Mouse (Mus musculus): Measurements from ENCODE around the gene Irf2bp1. TPM values are rescaled to one million over a fixed set of nuclear protein-coding genes. Genes with fewer than 3 reads are reported as not detected.

Gene Irf2bp1
- polyA plus RNA-seq, 1 experiment from 2014 or later: 11.7 TPM

DNA sequence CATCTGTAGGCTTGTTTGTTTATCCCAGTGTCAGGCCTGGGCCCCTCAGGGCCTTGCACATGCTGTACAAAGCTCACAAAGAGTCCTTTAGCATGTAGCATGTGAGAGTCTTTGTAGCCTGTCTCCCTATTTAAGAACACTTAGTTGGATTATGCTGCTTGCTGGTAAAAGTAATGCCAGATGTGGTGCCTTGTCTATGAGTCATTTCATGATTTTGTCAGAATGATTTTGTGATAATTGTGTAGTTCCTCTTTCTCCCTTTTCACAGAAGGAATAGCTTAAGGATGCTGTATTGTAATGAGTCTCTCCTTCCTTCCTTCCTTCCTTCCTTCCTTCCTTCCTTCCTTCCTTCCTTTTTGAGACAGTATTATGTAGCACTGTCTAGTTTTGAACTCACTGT lies 24.2 kb downstream of the Irf2bp1 start:
- H3K4me2 ChIP-seq (replicated peaks; ENCODE audit: low read depth, low read length): no peak overlapping the region
- H3K27ac ChIP-seq (ENCODE audit: low read length): no peak overlapping the region
- no peak overlapping the region for H3K4me3 ChIP-seq (ENCODE audit: low read depth, low read length)
- DNase-seq (ENCODE audit: low spot score) (no peak), ATAC-seq (no peak)
- peaks cover 8% of the 10 kb centered on the region for H3K27me3 ChIP-seq (replicated peaks; ENCODE audit: insufficient read depth, low read length)
- H3K36me3 ChIP-seq (ENCODE audit: insufficient read depth, low read length): peaks cover 29% of the 10 kb centered on the region; the same call in 1 of the 2 replicates
- no peaks in the 10 kb centered on the region; the same call in 1 of the 2 replicates for H3K4me1 ChIP-seq (ENCODE audit: insufficient read depth, low read depth, low read length)
- no peaks in the 10 kb centered on the region for H3K9me3 ChIP-seq (ENCODE audit: low read length)
- H3K9ac ChIP-seq (replicated peaks; ENCODE audit: low read depth): no peak overlapping the region
- no peak for TF ChIP-seq CTCF (IDR thresholded peaks at IDR 0.05)
- no peak for TF ChIP-seq EP300 (IDR thresholded peaks at IDR 0.05)

DNA sequence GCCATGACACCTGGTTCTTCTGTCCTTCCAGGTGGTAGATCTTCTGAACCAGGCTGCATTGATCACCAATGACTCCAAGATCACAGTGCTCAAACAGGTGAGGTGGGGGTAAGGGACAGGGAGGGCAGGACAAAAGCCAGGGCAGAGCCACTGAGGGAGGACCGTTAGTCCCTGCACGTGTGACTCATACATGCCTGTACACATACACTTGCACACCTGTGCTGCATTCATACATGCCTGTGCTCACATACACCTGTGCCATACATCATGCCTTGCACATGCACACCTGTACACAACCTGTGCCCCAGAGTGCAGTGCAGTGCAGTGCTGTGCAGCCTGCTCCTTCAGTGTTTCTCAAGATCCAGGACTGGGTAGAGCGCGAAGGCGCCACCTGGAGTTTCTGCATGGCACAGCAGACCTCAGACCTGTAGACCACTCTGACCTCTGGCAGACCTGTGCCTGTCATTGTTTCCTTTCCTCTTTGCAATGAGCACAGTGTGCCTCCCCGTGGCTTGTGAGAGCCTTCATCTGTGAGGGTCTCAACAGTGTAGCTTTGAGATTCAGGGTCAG lies 25.3 kb downstream of the Irf2bp1 start:
- ATAC-seq (peak; percentile 65), DNase-seq (ENCODE audit: low spot score) (peak; percentile 72)

GRCm38 (mm10) chr7:19031641-19032040 lies 27.8 kb downstream of the Irf2bp1 start:
- 76% methylated on average over 4 of the region's 4 CpGs for WGBS
- Histone ChIP-seq H3K27me3 (replicated peaks; ENCODE audit: insufficient read depth, low read length) (no peaks in the 10 kb centered on the region), H3K4me2 (replicated peaks; ENCODE audit: low read depth, low read length) (no peak overlapping the region), H3K9me3 (ENCODE audit: low read length) (no peaks in the 10 kb centered on the region), H3K27ac (ENCODE audit: low read length) (no peak overlapping the region), H3K4me1 (ENCODE audit: insufficient read depth, low read depth, low read length) (no peaks in the 10 kb centered on the region), H3K36me3 (ENCODE audit: insufficient read depth, low read length) (peaks cover 54% of the 10 kb centered on the region), H3K9ac (replicated peaks; ENCODE audit: low read depth) (no peak overlapping the region), H3K4me3 (ENCODE audit: low read depth, low read length) (no peak overlapping the region)
- ATAC-seq (no peak), DNase-seq (ENCODE audit: low spot score) (no peak)
- TF ChIP-seq EP300 (IDR thresholded peaks at IDR 0.05) (no peak), CTCF (IDR thresholded peaks at IDR 0.05) (no peak)

More for the DNA sequence above, 25.3 kb downstream of the Irf2bp1 start:
- Histone ChIP-seq H3K9ac (replicated peaks; ENCODE audit: low read depth) (no peak overlapping the region), H3K4me1 (ENCODE audit: insufficient read depth, low read depth, low read length) (no peaks in the 10 kb centered on the region; the same call in 1 of the 2 replicates), H3K4me3 (ENCODE audit: low read depth, low read length) (no peak overlapping the region), H3K36me3 (ENCODE audit: insufficient read depth, low read length) (peaks cover 33% of the 10 kb centered on the region; the same call in 1 of the 2 replicates), H3K9me3 (ENCODE audit: low read length) (no peaks in the 10 kb centered on the region), H3K27me3 (replicated peaks; ENCODE audit: insufficient read depth, low read length) (no peaks in the 10 kb centered on the region), H3K4me2 (replicated peaks; ENCODE audit: low read depth, low read length) (no peak overlapping the region), H3K27ac (ENCODE audit: low read length) (no peak overlapping the region)
- TF ChIP-seq CTCF (IDR thresholded peaks at IDR 0.05) (peak; percentile 85), EP300 (IDR thresholded peaks at IDR 0.05) (no peak)
- 59% methylated on average over 6 of the region's 6 CpGs for WGBS

GRCm38 (mm10) chr7:19044616-19045015 lies 40.8 kb downstream of the Irf2bp1 start:
- Histone ChIP-seq H3K36me3 (ENCODE audit: insufficient read depth, low read length) (peaks cover 72% of the 10 kb centered on the region), H3K27ac (ENCODE audit: low read length) (no peak overlapping the region), H3K4me1 (ENCODE audit: insufficient read depth, low read depth, low read length) (no peaks in the 10 kb centered on the region), H3K4me3 (ENCODE audit: low read depth, low read length) (no peak overlapping the region), H3K9me3 (ENCODE audit: low read length) (no peaks in the 10 kb centered on the region), H3K27me3 (replicated peaks; ENCODE audit: insufficient read depth, low read length) (no peaks in the 10 kb centered on the region), H3K4me2 (replicated peaks; ENCODE audit: low read depth, low read length) (no peak overlapping the region), H3K9ac (replicated peaks; ENCODE audit: low read depth) (no peak overlapping the region)
- no peak for TF ChIP-seq EP300 (IDR thresholded peaks at IDR 0.05)
- no peak for TF ChIP-seq CTCF (IDR thresholded peaks at IDR 0.05)
- DNase-seq (ENCODE audit: low spot score) (no peak), ATAC-seq (no peak)
- 92% methylated on average over 6 of the region's 6 CpGs for WGBS

- Histone ChIP-seq H3K9ac (replicated peaks; ENCODE audit: low read depth) (no peak overlapping the region), H3K27me3 (replicated peaks; ENCODE audit: insufficient read depth, low read length) (no peaks in the 10 kb centered on the region), H3K4me3 (ENCODE audit: low read depth, low read length) (no peak overlapping the region), H3K36me3 (ENCODE audit: insufficient read depth, low read length) (peaks cover 58% of the 10 kb centered on the region), H3K4me1 (ENCODE audit: insufficient read depth, low read depth, low read length) (no peaks in the 10 kb centered on the region), H3K4me2 (replicated peaks; ENCODE audit: low read depth, low read length) (no peak overlapping the region), H3K27ac (ENCODE audit: low read length) (no peak overlapping the region), H3K9me3 (ENCODE audit: low read length) (no peaks in the 10 kb centered on the region)
- no peak for DNase-seq (ENCODE audit: low spot score)
- 89% methylated on average over 11 of the region's 11 CpGs for WGBS
- no peak for ATAC-seq
- TF ChIP-seq EP300 (IDR thresholded peaks at IDR 0.05): no peak
Measured at GRCm38 (mm10) chr7:19046286-19047069, 42.6 kb downstream of the Irf2bp1 start.

- WGBS: 75% methylated on average over 14 of the region's 14 CpGs
- TF ChIP-seq CTCF (IDR thresholded peaks at IDR 0.05) (no peak), EP300 (IDR thresholded peaks at IDR 0.05) (no peak)
- no peak for ATAC-seq
Measured at GRCm38 (mm10) chr7:19048006-19048527, 44.2 kb downstream of the Irf2bp1 start.

More at GRCm38 (mm10) chr7:19048006-19048527, 44.2 kb downstream of the Irf2bp1 start:
- H3K9me3 ChIP-seq (ENCODE audit: low read length): no peaks in the 10 kb centered on the region
- no peak for DNase-seq (ENCODE audit: low spot score)
- peaks cover 50% of the 10 kb centered on the region for H3K36me3 ChIP-seq (ENCODE audit: insufficient read depth, low read length)
- H3K4me1 ChIP-seq (ENCODE audit: insufficient read depth, low read depth, low read length): no peaks in the 10 kb centered on the region
- no peak overlapping the region for H3K4me2 ChIP-seq (replicated peaks; ENCODE audit: low read depth, low read length)
- H3K27ac ChIP-seq (ENCODE audit: low read length): no peak overlapping the region
- no peaks in the 10 kb centered on the region for H3K27me3 ChIP-seq (replicated peaks; ENCODE audit: insufficient read depth, low read length)
- no peak overlapping the region for H3K9ac ChIP-seq (replicated peaks; ENCODE audit: low read depth)
- H3K4me3 ChIP-seq (ENCODE audit: low read depth, low read length): no peak overlapping the region
